Mouse (Mus musculus): Measurements from ENCODE around the gene Cass4.

Gene Cass4

DNA sequence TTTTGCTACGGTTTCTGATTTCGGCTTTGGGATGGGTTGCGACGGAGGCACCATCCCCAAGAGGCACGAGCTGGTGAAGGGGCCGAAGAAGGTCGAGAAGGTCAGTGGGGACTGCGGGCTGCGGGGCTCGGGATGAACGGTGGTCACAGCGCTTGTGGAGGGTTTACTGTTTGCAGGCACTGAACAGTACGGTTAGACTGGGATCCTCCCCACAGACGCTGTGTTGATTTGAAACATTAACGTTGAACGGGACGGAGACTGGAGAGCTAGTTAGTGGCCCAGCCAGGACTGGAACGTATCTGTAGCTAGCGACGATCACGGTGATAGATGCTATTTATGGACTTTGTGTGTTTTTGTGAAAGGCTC is 47.0 kb downstream of the Cass4 start:
- no peak for DNase-seq (ENCODE audit: low spot score)

DNA sequence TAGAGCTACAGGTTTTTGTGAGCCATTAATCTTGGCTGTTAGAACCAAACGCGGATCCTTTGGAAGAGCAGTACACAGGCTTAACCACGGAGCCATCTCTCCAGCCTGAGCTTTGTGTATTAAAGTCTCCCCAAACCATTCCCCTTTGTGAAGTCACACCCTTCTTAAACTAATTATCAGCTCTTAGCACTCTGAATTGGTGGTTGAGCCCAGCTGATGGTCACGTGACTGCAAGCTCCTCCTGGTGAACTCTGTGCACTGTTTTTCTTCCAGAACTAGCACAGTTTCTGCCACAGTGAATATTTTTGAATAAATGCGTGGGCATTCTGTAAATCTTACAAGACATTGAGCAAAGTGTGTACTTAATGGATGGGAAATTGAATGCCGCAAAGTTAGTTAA is 47.6 kb downstream of the Cass4 start:
- no peak for DNase-seq (ENCODE audit: low spot score)

DNA sequence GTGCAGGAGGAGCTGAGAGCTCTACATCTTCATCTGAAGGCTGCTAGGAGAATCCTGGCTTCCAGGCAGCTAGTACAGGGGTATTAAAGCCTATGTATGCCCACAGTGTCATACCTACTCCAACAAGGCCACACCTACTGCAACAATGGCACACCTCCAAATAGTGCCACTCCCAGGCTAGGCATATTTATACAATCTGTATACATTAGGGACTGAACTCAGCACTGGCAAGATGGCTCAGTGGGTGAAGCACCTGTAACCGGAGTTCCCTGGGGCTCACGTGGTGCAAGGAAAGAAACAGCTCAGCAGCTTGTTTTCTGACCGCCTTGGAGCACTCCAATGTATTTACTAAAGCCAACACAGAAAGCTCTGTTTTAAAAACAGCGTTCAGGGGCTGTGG is 52.0 kb downstream of the Cass4 start:
- no peak for DNase-seq (ENCODE audit: low spot score)

DNA sequence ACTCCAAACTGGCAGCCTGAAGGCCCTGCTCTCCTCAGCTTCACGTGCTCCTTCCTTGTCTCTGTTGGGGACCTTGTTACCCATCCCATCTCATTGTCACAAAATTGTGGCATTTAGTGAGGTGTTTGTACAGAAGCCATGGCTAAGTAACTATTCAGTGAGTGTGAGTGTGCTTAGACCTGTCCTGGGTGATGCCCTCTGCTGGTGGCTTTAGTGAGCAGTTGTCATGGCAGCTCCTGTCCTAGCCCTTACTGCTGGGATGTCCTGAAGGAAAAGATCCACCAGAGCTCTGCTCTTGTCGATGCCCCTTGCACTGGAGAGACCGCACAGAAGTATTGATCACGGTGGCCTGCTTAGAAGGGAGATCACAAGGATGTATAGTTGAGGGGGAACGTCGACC is 53.7 kb downstream of the Cass4 start:
- DNase-seq (ENCODE audit: low spot score) = no peak

DNA sequence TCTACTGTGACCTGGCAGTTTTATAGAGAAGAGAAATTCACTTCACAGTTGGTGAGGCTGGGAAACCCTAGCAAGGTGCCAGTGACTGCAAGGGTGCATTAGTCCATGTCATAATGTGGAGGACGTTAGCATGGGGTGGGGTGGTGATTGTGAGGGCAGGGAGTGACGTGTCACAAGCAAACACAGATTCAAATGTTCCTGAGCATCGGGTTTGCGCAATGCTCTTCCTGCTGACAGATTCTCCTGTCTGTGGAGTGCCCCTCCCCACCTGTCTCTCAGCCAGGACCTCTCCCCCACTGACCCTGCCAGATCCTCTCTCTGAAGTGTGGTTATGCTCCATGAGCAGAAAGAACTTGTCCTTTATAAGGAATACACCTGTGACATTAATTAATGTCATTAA is 54.7 kb downstream of the Cass4 start:
- DNase-seq (ENCODE audit: low spot score) = no peak

DNA sequence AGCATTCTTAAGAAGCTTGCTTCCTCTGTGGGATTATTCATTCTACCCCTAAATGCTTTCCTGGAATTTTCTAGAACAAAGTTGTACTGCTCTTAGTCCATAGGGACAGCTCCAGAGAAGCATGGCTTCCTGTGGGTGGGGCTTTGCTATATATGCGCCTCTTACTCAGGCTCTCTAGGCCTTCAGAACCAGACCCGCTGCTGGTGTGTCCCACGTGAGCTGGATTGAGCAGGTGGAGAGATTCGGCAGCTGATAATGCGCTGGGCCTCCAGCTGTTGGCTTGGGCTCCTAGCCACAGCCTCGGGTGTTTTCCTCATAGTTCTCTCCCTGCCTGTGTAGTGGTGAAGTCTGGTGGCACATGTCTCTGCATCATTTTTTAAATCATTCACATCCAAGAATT is 57.0 kb downstream of the Cass4 start:
- no peak for DNase-seq (ENCODE audit: low spot score)

DNA sequence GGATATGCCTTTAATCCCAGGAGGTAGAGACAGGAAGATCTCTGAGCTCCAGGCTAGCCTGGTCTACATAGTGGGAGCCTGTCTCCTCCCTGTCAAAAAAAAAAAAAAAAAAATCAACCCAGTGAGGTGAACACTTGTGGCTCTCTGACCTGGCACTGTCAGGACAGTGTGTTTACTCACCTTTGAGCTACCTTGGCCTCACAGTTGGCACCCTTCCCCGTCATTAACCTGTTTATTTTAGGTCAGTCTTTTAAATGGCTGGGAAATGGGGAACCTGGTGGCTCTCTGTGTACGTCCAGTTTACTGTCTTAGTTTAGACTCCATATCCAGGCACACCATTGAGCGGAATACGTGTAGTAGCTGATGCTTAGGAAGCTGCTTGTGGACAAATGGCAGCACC is 58.4 kb downstream of the Cass4 start:
- DNase-seq (ENCODE audit: low spot score) = no peak

DNA sequence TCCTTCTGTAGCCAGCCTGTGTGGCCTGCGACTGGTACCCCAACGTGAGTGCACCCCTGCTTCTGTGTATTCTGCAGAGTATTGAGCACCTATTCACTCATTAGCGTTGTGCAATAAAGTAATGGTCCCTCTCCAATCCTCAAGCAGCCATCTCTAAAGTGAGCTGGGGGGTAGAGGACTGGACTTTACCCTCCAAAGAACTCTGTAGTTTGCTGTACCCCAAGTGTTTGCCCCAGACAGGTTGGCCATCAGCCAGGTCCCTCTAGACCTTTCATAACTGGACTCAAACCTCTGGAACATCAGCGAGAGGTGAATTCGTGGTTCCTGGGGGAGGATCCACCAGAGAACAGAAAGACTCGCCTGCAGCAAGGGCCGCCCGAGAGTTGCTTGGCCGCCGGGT is 58.9 kb downstream of the Cass4 start:
- no peak for DNase-seq (ENCODE audit: low spot score)

DNA sequence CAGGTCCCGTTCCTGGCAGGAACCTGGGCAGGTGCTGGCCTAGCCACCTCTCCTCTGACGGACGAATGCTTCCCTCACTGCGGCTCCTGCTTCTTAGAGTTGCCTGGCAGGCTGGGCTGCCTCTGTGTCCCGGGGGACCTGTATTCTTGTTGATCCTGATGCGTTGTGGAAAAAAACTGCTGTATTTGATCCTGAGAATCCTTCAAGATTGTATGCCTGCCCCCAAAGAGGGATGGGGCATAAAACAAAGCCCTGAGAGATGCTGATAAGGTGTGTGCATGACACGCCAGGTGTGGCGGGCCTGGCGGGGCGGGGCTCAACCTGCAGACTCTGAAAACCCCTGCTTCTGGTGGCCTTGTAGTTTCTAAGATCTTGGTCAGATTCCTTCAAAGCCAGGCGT is 64.9 kb downstream of the Cass4 start, which contains the start of gene Gcnt7:
TSS of gene Gcnt7 (minus strand) at position 101 of the 400 bp plus-strand sequence.
- no peak for DNase-seq (ENCODE audit: low spot score)

DNA sequence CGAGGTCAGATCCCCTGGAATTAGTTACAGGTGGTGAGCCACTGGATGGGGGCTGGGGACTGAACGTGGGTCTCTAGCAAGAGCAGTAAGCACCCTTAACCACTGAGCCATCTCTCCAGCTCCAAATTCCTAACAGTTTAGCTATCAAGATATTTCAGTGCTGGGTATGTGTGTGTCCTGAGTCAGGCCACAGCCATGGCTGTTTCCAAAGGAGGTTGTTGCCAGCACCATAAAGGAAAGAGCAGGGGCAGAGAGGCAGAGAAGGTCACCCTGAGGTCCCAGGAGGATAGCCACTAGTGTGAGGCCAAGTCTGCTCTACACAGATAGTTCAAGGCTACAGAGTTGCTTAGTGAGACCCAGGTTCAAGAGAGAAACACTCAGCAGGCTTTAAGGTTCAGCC is 67.1 kb downstream of the Cass4 start:
- no peak for DNase-seq (ENCODE audit: low spot score)

DNA sequence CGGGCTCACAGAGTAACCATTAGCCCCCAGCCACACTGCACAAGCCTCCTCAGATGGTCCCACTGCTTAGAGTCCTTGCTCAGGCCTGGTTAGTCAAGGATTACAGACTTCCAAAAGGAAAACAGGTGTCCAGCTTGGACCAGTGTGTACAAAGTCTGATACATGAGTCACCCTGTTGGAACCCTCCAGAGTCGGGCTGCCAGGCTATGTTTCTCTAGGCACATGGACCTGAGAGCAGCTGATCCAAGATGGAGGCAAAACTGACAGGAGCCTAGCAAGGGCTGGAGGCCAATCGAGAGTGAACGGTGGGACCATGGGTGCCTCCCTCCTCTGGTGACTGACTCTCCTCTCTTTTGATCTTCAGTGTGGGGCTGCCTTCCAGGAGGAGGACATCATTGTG is 69.2 kb downstream of the Cass4 start:
- DNase-seq (ENCODE audit: low spot score) = no peak

DNA sequence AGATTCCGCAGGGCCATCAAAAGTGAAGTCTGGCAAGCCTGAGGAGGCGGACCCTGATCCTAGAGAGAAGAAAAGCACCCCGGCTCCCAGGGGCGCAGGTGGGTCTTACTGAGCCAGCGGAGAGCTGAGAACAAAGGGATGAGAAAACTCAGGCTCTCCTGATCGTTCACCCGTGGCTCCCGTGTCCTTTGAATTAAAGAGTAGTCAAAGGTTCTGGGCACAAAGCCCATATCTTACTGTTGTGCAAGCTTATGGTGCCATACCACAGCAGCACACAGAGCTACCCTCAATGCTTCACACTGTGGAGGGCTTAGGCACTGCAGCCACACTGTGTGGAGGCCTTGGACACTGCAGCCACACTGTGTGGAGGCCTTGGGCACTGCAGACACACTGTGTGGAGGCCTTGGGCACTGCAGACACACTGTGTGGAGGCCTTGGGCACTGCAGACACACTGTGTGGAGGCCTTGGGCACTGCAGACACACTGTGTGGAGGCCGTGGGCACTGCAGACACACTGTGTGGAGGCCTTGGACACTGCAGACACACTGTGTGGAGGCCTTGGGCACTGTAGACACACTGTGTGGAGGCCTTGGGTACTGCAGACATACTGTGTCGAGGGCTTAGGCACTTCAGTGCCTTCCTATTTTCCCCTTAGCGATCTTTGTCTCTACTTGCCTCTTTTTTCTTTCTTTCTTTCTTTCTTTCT is 73.0 kb downstream of the Cass4 start:
- no peak for DNase-seq (ENCODE audit: low spot score)

DNA sequence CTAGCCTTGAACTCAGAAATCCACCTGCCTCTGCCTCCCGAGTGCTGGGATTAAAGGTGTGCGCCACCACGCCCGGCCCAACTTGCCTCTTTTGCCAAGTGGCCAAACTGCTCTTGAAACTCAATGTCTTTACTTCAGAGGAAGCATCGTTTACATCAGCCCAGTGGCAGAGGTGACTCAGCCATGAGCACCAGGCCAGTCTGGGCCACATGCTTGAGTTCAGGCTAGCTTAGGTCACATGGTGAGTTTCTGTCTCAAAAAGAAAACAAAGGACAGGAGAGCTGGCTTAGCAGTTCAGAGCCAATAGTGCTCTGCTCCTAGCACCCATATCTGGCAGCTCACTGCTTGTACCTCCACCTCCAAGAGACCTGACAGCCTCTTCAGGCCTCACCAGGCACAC is 73.6 kb downstream of the Cass4 start:
- no peak for DNase-seq (ENCODE audit: low spot score)

DNA sequence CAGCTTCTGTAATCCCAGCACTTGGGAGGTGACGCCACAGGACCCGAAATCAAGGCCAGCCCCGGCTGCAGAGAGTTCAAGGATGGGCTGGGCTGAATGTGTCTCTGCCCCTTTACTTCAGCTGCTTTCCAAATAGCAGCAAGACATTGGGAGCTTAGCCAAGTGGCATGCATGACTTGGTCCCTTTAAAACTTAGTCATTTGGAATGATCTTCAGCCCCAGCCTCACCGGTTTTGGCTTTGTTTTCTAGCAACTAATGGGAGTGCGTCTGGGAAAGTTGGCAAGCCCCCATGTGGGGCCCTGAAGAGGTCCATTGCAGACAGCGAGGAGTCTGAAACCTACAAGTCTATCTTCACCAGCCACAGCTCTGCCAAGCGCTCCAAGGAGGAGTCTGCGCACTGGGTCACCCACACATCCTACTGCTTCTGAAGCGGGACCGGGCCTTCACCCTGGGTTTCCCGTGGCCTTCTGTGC is 74.8 kb downstream of the Cass4 start:
- DNase-seq (ENCODE audit: low spot score) = no peak

DNA sequence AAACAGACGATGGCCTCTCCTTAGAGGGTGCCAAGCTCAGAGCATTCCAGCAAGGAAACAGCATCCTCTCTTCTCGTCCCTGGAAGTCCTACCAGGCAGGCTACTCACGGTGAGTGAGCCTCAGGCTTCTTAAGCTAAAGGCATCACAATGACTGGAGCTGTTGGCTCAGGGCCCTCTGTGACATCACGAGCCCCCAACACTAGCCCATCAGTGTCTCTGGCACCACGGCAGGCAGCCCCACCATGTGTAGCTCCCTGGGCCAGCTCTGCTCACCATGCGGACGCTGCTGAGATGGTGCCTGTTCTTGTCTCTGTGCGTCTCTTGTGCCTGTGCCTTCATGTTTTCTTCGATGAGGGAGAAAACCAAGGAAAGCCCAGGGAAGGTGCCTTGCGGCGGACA is 78.7 kb downstream of the Cass4 start, which contains the start of gene Fam209:
TSS of gene Fam209 (plus strand) at position 203 of the 400 bp plus-strand sequence.
- no peak for DNase-seq (ENCODE audit: low spot score)

DNA sequence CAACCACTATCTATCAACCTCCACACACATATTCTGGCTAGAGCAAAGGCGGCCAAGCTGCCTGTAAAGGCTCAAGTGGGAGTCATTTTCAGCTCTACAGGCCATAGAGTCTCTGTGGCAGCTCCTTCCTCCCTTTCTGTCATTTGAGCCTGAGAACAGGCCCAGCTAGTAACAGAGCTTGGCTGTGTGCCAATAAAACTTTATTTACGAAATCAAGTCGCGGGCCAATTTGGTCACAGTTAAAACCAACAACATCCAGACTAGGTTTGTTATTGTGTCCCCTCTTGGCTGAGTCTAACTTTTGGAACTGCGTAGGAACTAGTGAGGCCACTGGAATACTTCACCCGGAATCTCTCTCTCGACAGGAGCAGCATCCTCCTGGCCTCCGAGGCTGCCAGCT is 80.0 kb downstream of the Cass4 start:
- no peak for DNase-seq (ENCODE audit: low spot score)

DNA sequence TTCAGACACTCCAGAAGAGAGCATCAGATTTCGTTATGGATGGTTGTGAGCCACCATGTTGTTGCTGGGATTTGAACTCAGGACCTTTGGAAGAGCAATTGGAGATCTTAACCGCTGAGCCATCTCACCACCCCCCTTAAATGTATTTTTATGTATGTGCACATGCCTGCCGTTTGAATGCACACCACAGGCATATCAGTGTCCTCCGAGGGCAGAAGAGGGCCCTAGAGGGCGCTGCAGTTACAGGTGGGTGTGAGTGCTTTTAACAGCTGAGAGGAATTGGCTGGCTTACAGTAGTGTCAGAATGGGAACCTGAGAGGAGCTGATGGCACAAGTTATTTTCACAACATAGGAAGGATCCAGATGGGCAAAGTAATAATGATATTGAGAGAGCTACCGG is 81.4 kb downstream of the Cass4 start:
- no peak for DNase-seq (ENCODE audit: low spot score)

DNA sequence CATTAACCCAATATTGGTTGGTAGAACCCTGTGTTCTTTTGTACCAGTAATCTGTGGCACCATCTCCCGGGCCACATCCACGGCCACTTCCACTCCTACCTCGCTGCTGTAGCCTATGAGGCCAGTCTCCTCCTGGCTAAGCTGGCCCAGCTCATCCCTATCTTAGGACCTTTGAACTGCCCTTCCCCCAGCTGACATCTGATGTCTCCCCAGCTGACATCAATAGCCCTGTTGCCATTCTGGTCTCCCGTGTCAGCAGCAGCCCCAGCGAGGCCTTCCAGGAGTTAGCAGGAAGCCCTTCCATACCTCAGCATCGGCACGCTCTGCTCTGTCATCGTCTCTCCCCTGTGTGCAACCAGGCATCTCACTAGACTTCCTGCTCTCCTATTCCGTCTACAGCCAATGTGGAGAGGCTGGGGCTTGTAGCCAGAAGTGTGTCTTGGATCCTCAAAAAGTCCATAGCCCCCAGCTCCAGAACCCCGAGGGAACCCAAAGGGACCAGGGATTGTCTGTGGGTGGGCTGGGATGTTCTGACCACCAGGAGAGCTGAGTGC is 83.2 kb downstream of the Cass4 start:
- DNase-seq (ENCODE audit: low spot score) = no peak

DNA sequence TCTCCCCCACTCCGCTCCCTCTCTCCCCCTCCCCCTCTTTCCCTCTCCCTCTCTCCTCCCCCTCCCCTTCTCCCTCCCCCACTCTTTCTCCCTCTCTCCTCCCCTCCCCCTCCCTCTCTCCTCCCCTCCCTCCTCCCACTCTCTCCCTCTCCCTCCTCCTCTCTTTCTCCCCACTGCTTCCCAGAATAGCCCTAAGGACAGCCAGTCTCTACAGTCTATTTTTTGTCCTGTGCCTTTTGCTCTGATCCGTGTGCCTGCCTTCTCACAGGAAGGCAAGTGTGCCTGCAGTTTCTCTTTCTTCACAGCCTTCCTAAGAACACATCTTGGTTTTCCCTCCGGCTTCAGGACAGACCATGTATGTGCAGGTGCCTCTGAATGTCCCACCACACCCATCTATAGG is 83.8 kb downstream of the Cass4 start:
- no peak for DNase-seq (ENCODE audit: low spot score)

DNA sequence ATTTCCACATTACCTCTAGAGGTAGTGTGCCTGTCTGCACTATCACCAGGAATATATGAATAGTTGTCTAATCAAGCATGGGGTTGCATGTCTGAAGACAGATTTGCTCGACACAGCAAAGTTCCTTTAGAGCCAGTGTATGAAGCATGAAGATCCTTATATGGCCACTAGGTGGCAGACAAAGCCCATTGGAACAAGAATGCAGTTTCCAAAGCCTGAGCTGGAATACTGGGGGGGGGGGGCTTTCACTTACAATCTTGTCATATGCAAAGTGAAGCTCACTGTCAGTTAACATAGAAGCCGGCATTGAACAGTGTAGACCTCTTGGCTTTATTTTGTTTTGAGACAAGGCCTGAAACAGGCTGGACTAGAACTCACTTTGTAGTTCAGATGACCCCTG is 84.3 kb downstream of the Cass4 start:
- no peak for DNase-seq (ENCODE audit: low spot score)

DNA sequence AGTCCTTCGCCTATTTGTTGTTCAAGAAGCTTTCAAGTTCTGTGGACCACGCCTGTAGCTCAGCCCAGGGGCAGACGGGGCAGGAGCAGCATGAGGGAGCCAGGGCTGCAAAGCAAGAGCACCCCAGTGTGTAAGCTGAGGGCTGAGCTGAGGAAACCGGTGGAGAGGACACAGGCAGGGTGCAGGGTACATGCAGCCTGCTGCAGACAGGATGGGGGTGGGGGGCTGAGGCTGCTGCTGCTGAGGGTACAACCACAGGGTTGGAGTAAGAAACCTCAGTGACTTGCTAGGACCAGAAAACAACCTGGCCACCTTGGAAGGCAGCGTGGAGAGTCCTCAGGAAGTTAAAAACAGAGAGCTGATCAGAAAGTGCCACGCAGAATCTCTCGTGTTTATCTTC is 86.7 kb downstream of the Cass4 start:
- DNase-seq (ENCODE audit: low spot score) = no peak

DNA sequence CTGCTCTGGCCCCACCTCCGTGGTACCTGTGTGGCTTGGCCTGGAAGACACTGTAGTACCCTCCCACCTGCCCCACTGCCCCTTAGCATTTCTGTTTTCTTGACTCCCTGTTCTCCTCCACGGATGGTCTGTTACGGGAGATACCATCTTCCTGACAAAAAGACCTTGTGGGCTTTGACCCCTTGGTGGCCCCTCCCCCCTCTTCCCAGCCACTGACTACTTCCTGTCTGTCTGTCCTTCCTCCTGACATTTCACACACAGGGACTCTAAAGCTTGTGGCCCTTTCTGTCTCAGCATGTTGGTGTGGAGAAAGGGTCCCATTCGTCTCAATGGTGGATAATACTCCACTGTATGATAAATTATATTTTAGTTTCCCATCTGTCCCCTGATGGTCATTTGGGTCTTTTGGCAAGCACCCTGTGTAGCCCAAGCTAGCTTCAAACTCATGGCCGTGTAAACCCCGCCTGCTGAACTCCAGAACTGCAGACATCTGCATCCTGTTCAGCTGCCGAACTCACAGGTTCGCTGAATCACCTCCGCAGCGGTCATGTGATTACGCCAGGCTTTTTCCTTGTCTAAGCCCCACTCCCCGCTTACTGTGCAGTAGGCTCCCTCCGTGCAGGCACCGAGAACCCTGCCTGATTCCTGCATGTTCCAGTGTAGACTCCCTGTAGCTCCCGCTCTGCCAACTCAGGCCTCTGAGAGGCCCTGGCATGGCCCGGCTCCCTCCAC is 88.2 kb downstream of the Cass4 start:
- DNase-seq (ENCODE audit: low spot score) = no peak

All from urinary bladder, postnatal 10 days (tissue).